Mouse (Mus musculus): ENCODE data around the gene Pnpla7.

GRCm38 (mm10) chr2:25063523-25063922 lies 87.7 kb downstream of the Pnpla7 start:
- TF ChIP-seq CTCF (IDR thresholded peaks at IDR 0.05; ENCODE audit: borderline replicate concordance, insufficient read depth, low read length) (no peak), POLR2A (IDR thresholded peaks at IDR 0.05; ENCODE audit: low read depth, low read length) (no peak)
